Mouse (Mus musculus) cerebellum, adult 18-20 months (tissue): Measurements from ENCODE around the gene Sult1a1.
A peak's percentile ranks its signal among the peaks of the same experiment; 100 is the strongest.

ENCODE experiments used
- DNase-seq, 2 experiments: peaks; one replicate each; pipeline ENCODE4 v3.0.0; 2021

Gene Sult1a1

DNA sequence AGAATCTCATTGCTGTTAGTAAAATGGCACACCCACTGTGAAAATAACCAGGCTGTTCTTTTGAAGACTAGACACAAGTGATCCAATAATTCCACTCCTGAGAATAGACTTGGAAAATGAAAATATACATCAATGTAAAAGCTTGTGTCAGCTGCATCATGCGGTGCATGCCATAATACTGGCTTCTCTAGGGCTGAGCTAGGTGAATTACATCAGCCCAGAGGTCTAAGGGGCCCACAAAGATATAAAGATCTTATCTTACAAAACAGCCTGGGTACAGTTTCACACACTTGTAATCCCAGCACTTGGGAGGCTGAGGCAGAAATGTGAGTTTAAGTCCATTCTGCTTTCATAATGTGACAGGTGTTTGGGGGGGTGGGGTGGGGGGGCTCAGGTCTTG is 18.7 kb downstream of the Sult1a1 start:
- no peak for DNase-seq

DNA sequence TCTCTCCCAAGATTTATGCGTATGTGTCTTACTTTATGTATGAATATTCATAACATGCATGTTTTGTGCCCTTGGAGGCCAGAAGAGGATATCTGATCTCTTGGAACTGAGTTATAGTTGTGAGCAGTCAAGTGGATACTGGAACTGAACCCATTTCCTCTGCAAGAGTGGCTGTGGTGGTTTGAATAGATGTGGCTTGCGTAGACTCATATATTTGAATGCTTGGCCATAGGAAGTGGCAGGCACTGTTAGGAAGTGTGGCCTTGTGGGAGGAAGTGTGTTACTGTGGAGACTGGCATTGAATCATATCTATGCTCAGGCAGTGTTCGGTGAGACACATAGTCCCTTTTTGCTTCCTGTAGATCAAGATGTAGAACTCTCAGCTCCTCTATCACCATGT is 20.5 kb downstream of the Sult1a1 start:
- DNase-seq: no peak

- DNase-seq: no peak
Measured at GRCm38 (mm10) chr7:126653991-126654390, 22.2 kb downstream of the Sult1a1 start.

- DNase-seq: no peak
Measured at GRCm38 (mm10) chr7:126650852-126651251, 25.4 kb downstream of the Sult1a1 start.

DNA sequence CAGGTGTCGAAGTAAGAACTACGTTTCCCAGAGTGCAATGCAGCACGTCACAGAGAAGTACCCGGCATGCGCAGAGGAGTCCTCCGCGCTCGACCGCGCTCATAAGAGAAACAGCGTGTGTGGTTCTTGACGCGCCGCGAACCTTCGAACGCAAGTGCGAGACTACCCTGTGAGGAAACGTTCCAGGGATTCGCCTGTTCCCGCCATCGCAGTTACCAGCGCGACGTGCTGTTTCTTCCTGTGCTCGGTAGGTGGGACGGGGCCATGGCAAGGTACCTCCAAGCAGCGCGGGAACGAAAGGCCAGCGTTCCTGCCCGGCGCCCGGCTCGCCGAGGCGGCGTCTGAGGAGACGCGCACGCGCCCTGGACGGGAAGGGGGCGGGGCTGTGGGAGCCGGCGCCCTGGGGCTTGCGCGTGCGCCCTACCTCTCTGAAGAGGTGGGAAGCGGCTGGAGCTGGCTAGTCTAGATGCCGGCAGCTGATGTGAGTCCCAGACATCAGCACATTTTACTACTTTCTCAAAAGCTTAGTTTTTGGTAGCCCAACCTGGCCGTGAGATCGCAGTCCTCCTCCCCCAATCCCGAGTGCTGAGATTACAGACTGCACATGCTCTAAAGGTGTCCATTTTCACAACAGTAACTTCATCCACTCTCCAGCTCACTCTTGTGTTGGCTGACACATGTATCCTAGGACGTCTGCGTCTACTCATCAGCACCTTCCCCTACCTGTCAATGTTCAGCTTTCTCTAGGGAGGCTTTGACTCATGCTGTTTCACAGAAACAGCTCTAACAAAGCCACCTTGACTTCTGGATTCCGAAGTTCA is 26.8 kb downstream of the Sult1a1 start, which contains the start of gene Sgf29:
Gene Sgf29 (plus strand): TSS at position 79 of the 821 bp plus-strand sequence.
- DNase-seq: peak; percentile 92 to 98

GRCm38 (mm10) chr7:126648486-126648885 is 27.7 kb downstream of the Sult1a1 start:
- peak in 1 of 2 experiments; percentile 22 for DNase-seq

DNA sequence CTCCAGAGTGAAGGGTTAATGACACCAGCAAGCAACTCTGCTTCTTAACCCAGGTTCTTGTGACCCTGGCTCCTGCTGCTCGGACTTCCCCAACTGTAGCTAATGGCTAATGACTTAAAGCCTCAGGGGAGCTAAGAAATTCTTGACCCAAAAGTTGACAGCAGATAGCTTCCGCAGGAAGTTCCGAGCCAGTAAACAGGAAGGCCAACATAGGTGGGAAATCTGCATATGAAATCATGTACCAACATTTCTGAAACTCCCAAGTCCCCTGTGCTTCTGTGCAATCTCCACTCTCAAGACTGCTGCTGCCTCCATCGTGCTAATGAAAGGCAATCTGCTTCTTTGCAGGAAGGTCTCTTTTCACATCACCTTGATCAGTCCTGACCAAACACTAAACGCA is 30.5 kb downstream of the Sult1a1 start:
- no peak for DNase-seq

DNA sequence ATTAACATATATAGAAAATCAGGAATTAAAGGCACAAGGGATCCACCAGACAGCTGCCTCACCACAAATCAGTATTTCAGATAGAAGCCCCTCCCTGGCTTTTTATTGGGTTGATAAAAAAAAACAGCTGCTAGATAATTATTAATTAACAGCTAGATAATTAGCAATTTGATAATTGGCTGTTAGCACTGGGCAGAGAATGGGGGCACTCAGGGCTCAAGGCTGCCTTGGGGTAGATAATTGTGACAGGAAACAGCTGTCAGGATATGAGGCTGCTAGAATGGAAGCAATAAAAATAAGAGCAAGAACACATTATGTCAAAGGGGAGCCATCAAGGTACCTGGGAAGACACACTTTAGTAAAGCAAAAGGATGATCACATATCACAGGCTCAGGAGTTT is 31.3 kb downstream of the Sult1a1 start:
- DNase-seq: no peak

- DNase-seq: no peak
Measured at GRCm38 (mm10) chr7:126644345-126644744, 31.9 kb downstream of the Sult1a1 start.

DNA sequence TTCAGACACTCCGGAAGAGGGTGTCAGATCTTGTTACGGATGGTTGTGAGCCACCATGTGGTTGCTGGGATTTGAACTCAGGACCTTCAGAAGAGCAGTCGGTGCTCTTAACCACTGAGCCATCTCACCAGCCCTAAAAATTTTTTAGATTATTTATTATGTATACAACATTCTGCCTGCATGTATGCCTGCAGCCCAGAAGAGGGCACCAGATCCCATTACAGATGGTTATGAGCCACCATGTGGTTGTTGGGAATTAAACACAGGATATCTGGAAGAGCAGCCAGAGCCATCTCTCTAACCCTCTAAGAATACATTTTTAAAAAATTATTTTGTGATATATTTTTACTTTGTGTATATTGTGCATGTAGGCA is 33.0 kb downstream of the Sult1a1 start:
- peak; percentile 46 to 52 for DNase-seq

GRCm38 (mm10) chr7:126642545-126643243 is 33.5 kb downstream of the Sult1a1 start:
- no peak for DNase-seq

DNA sequence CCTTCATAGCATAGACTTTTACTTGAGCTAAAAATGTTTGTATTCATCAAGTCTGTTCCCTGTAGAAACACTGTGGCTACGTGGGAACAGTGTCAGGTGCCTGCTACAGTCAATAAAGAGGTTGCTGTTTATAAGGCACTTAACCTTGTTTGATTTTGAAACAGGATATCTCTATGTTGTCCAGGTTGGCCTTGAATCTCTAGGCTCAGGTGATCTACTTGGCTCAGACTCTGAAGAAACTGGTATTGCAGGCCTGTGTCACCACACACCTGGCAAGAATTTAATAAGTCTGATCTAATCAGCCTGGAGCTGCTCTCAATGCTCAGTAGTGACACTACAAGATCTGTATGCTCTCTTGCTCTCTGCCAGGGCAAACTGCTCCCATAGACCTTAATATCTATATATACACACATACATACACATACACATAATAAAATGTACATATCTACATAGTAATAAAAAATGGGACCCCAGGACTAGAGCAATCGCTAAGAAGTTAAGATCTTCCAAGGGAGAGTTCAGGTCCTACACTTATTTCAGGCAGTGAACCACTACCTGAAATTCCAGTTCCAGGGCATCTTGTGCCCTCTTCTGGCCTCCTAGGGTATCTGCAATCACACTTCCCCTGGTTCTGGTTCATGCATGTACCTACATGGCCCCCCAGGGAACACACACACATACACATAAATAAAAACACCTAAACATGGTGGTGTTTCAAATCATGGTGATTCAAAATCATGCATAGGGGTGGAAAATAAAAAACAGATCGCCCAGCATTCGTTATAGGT is 39.3 kb downstream of the Sult1a1 start:
- peak in 1 of 2 experiments; percentile 13 for DNase-seq

DNA sequence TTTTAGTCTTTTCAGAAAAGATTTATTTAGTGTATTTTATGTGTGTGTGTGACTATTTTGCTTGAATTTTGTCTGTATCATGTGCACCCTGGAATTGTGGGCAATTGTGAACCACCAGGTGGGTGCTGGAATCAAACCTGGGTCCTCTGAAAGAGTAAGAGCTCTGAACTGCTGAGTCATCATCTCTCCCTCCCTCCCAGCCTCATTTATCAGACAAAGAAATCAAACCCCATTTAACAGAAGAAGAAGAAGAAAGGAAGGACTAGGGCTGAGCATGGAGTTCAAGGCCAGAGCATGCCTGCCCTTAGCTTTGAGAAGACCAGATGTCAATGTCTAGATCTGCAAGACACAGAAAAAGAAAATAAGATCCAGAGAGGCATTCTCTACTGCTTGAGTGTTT is 40.9 kb downstream of the Sult1a1 start:
- no peak for DNase-seq

DNA sequence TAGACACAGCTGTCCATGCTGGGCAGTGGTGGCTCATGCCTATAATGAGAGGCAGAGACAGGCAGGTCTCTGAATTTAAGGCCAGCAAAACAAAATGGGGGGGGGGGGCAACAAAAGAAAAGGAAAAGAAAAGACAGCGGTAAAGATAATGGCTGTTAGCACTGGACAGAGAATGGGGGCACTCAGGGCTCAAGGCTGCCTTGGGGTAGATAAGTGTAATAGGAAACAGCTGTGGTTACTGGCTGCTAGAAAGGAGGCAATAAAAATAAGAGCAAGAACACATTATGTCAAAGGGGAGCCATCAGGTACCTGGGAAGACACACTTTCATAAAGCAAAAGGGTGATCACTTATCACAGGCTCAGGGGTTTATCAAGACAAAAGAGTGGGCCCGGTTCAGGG is 43.8 kb downstream of the Sult1a1 start:
- DNase-seq: no peak

GRCm38 (mm10) chr7:126630824-126631518 is 45.3 kb downstream of the Sult1a1 start, which contains the start of gene Nupr1:
Gene Nupr1 (minus strand): TSS chr7:126630861.
- DNase-seq: no peak

- DNase-seq: no peak
Measured at GRCm38 (mm10) chr7:126629915-126630314, 46.3 kb downstream of the Sult1a1 start.

DNA sequence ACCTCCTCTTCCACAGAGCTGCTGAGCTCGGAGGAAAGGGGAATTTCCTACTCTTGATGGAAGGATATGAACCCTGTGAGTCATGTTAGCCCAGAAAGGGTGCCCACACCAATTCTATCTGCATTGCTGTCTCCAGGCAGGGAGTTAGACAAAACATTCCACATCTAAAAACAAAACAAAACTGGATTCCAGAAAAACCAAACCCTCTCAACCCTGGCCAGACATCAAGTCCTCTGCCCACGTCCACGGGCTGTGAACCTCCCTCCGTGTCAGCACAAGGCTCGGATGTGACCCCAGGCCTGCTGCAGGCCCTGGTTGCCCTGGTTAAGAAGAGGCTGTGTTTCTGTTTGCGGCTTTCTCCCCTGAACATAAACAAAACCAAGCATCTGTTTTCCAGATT is 48.1 kb downstream of the Sult1a1 start:
- DNase-seq: no peak

DNA sequence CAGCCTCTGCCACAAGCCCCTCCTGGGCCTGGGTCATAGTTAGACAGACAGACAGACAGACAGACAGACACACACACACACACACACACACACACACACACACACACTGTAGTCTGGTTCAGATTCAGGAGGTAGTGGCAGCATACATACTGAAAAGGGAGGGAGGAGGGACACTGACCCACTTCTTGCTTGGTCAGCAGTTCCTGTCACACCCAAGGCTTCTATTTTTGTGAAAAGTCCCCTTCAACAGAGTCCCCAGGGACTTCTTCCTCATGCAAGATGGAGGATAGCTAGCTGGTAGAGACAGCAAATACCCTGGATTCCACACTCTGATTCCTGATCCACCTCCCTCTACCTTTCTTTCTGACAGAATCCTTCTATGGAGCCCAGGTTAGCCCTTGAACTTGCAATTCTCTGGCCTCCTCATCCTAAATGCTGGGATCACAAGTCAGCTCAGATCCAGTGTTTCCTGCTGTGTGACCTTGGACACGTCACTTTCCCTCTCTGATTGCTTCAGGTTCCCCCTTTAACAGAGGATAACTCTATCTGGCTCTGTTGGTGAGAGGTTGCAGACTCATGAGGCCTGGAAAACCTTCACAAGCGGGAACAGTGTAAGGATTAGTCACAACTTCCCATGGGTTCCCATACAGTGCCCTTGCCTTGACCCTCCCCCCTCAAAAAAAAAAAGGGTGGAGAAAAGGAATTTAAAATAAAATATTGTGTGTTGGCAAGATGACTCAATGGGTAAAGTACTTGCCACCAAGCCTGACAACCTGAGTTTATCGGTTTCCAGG is 50.2 kb downstream of the Sult1a1 start:
- DNase-seq: no peak

DNA sequence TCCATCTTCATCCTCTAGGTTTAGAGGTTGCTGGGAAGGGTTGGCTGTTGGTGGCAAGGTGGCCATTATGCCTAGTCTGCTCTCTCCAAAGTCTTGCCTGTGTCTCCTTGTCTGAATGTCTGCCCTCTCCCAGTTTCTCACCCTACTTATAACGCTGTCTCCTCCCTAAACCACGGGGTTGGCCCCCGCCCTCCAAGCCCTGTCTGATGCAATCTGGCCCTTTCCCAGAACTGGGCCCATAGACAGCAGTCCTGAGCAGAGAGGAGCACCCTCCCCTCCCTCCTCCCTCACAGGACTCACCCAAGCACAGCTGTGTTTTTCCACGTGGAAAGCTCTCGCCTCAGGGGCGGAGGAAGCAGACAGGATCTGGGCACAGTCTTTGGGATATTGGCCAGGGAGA is 50.9 kb downstream of the Sult1a1 start:
- DNase-seq: peak in 1 of 2 experiments; percentile 13

GRCm38 (mm10) chr7:126624774-126625173 is 51.5 kb downstream of the Sult1a1 start:
- DNase-seq: no peak

DNA sequence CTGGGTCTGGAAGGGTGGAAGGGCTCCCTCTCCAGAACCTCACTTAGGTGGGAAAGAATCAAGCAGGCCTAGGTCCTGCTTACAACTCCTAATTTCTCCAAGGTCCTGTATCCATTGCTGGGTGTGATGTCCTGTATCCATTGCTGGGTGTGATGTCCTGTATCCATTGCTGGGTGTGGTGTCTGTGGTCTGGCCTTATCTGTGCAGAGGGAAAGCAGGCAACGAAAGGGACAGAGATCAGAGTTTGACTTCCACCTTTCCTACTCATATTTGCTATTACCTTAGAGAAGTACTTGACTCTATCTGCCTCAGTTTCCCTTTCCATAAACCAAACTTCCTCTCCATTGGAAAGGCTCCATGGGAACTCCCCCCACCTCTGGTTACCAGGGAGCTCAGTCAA is 52.9 kb downstream of the Sult1a1 start:
- no peak for DNase-seq
